Mouse (Mus musculus) heart, adult 2 months (tissue): ENCODE measurements at regions not wholly inside any gene's neighbourhood (a gene's known extent, or its start where the extent isn't known, plus 50 kb on each side); places are given as distances from the start of the nearest gene placed in this dataset.
"Not testable (repeated sequence)": the region's sequence is repeated elsewhere in the genome, so short reads cannot be mapped to it uniquely, and the experiment has no call there.

Experiments used
- CTCF ChIP-seq: fragments of 200-600 bp; IDR thresholded peaks from 2 replicates; pipeline ENCODE4 v1.8.1; 2022; ENCODE audit warnings: antibody characterized with exemption, mild to moderate bottlenecking, moderate library complexity
- EP300 ChIP-seq: fragments of 200-500 bp; IDR thresholded peaks from 2 replicates; pipeline ENCODE4 v1.6.1; 2011; ENCODE audit warnings: low read depth, low read length, control low read depth; ENCODE audit not compliant: insufficient read depth
- POLR2A ChIP-seq: fragments of 200-500 bp; IDR thresholded peaks from 2 replicates; pipeline ENCODE4 v1.6.1; 2011; ENCODE audit warnings: mild to moderate bottlenecking, low read depth, low read length, control low read depth; ENCODE audit not compliant: insufficient read depth

- TF ChIP-seq CTCF, POLR2A, EP300: not testable (repeated sequence)
Observed at GRCm38 (mm10) chr3:31596581-31596980, 286.4 kb upstream of the Slc7a14 start.
